Mouse (Mus musculus) c-Kit-positive CD71-negative TER-119-negative erythroid progenitor cells, embryonic 14.5 days (primary cell): ENCODE data around the gene Gm13279.
"Not testable (repeated sequence)": the region's sequence is repeated elsewhere in the genome, so short reads cannot be mapped to it uniquely, and the experiment has no call there.

ENCODE experiments used
- DNase-seq: peaks from one replicate; pipeline ENCODE4 v3.0.0-alpha.2; 2013; ENCODE audit warnings: low read depth

Gm13279 gene

DNA sequence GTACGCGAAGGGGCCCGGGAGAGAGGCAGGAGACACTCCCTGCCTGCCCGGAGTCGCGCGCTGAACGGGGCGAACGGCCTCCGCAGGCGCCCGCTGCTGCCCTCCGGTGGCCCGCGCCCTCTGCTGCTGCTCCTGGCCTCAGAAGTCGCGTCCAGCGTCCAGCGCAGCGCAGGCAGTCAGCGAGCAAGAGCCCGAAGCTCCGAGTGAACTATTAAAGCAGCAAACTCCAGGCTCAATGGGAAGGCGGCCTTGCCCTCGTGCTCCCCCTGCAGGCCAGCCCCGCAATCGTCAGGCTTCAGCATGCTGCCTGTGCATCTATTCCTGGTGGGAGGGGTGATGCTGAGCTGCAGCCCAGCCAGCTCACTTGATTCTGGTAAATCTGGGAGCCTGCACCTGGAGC lies at the start of gene Gm13279:
Gm13279 (plus strand) TSS at position 301 of the 400 bp plus-strand sequence.
- DNase-seq = not testable (repeated sequence)

GRCm38 (mm10) chr4:88749926-88750325 lies 47.3 kb upstream of the Gm13279 start:
- DNase-seq = no peak

- not testable (repeated sequence) for DNase-seq
Observed at GRCm38 (mm10) chr4:88754818-88755340, 42.3 kb upstream of the Gm13279 start, which contains the start of gene Gm13271. TSS of gene Gm13271 (plus strand) at chr4:88754868.

GRCm38 (mm10) chr4:88756581-88757513 lies 40.4 kb upstream of the Gm13279 start:
- not testable (repeated sequence) for DNase-seq

GRCm38 (mm10) chr4:88757628-88758031 lies 39.6 kb upstream of the Gm13279 start:
- DNase-seq = not testable (repeated sequence)

DNA sequence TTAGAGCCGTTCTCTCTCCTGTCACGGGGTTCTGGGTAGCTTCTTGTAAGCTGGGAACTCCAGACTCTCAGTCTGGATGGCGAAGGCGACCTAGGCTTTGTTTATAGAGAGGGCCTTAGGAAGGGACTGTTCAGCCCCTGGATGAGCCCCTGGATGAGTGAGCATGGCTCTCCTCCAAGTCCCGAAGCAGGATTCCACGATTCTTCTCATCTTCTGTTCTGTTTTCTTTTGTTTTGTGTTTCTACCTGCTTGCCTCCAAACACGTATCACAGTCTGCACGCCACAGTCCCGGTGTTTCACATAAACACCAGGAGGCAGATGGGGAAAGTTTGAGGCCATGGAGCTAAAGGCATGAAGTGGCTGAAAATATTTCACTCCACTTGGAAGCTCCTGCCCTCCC lies 38.4 kb upstream of the Gm13279 start:
- DNase-seq = not testable (repeated sequence)

DNA sequence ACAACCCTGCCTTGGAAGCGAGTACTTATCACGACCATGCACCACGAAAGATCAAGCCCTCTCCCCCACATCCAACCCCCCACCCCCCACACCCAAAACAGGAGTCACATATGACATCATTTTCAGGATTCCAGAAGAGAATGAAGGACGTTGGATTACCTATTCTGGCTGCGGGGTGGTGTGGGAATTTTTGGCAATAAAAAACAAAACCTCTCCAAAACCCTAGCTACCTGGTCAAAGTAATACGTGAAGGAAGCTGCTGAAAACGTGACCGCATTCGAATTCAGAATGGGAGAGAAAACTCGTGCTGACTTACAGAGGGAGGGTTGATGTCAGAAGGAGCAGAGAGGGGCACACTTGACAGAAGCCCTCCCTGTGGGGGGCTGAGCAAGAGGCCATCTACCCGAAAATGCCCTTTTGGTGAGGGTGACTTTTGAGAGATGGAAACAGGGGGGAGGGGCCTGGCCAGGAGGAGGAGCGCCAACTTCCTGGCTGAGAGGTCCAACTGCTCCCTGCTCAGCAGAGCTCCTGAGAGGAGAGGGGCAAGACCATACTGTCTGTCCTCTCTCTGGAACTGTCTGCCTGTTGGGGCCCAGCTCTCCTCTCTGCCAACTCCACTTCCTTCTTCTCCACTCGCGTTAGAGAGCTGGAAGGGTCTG lies 37.5 kb upstream of the Gm13279 start, which contains the start of gene Gm13283:
Gm13283 (plus strand) TSS at position 510 of the 659 bp plus-strand sequence.
- not testable (repeated sequence) for DNase-seq

DNA sequence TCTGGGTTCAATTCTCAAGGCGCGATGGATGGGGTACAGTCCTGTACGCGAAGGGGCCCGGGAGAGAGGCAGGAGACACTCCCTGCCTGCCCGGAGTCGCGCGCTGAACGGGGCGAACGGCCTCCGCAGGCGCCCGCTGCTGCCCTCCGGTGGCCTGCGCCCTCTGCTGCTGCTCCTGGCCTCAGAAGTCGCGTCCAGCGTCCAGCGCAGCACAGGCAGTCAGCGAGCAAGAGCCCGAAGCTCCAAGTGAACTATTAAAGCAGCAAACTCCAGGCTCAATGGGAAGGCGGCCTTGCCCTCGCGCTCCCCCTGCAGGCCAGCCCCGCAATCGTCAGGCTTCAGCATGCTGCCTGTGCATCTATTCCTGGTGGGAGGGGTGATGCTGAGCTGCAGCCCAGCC lies 36.8 kb upstream of the Gm13279 start:
- not testable (repeated sequence) for DNase-seq

- DNase-seq = not testable (repeated sequence)
Observed at GRCm38 (mm10) chr4:88761776-88762175, 35.4 kb upstream of the Gm13279 start.

- not testable (repeated sequence) for DNase-seq
Observed at GRCm38 (mm10) chr4:88762341-88762740, 34.9 kb upstream of the Gm13279 start.

GRCm38 (mm10) chr4:88763384-88764018 lies 33.7 kb upstream of the Gm13279 start:
- DNase-seq = not testable (repeated sequence)

DNA sequence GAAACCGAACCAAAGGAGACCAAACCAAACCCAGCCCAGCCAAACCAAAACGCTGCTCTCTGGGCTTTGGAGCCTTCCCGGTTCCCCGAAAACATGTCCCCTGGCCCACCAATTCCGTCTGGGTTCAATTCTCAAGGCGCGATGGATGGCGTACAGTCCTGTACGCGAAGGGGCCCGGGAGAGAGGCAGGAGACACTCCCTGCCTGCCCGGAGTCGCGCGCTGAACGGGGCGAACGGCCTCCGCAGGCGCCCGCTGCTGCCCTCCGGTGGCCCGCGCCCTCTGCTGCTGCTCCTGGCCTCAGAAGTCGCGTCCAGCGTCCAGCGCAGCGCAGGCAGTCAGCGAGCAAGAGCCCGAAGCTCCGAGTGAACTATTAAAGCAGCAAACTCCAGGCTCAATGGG lies 23.7 kb upstream of the Gm13279 start, which contains the start of gene Gm13290:
Gm13290 (plus strand) TSS at position 301 of the 400 bp plus-strand sequence.
- DNase-seq = not testable (repeated sequence)

GRCm38 (mm10) chr4:88776622-88777021 lies 20.6 kb upstream of the Gm13279 start, which contains the start of gene Gm13289:
TSS of gene Gm13289 (plus strand) at chr4:88776922.
- DNase-seq = not testable (repeated sequence)

DNA sequence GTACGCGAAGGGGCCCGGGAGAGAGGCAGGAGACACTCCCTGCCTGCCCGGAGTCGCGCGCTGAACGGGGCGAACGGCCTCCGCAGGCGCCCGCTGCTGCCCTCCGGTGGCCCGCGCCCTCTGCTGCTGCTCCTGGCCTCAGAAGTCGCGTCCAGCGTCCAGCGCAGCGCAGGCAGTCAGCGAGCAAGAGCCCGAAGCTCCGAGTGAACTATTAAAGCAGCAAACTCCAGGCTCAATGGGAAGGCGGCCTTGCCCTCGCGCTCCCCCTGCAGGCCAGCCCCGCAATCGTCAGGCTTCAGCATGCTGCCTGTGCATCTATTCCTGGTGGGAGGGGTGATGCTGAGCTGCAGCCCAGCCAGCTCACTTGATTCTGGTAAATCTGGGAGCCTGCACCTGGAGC lies 17.6 kb upstream of the Gm13279 start, which contains the start of gene Gm13272:
Gm13272 (plus strand) TSS at position 301 of the 400 bp plus-strand sequence.
- not testable (repeated sequence) for DNase-seq

DNA sequence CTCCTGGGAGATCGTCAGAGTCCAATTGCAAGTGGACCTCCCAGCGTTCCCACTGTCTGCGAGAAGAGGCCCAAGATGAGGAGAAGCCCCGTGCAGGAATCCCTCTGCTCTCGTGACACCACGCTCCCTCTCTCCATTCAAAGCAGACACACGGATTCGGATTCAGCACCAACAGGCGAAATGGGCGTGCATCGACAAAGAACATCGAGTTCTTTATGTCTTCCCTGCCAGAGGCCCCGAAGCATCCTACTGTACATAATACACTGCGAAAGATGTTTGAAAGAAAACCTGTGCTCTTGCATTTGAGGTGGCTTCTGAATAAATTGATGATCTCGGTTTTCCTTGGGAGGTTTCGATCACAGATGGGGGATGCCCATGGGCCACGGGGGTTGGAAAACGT lies 16.9 kb upstream of the Gm13279 start:
- not testable (repeated sequence) for DNase-seq

GRCm38 (mm10) chr4:88781831-88782230 lies 15.4 kb upstream of the Gm13279 start, which contains the start of gene Ifnz:
TSS of gene Ifnz (plus strand) at chr4:88782131.
- not testable (repeated sequence) for DNase-seq

- DNase-seq = not testable (repeated sequence)
Observed at GRCm38 (mm10) chr4:88782335-88782734, 14.9 kb upstream of the Gm13279 start.

- DNase-seq = not testable (repeated sequence)
Observed at GRCm38 (mm10) chr4:88785409-88785808, 11.8 kb upstream of the Gm13279 start, which contains the start of gene Gm13276. TSS of gene Gm13276 (plus strand) at chr4:88785709.

- DNase-seq = not testable (repeated sequence)
Observed at GRCm38 (mm10) chr4:88788402-88788801, 8.8 kb upstream of the Gm13279 start, which contains the start of gene Gm13277. TSS of gene Gm13277 (plus strand) at chr4:88788632.

GRCm38 (mm10) chr4:88791250-88791649 lies 5.9 kb upstream of the Gm13279 start, which contains the start of gene Gm13278:
TSS of gene Gm13278 (plus strand) at chr4:88791550.
- not testable (repeated sequence) for DNase-seq
